Mouse (Mus musculus): ENCODE data around the gene Epb41l1.
"Not testable (repeated sequence)": the region's sequence is repeated elsewhere in the genome, so short reads cannot be mapped to it uniquely, and the experiment has no call there.

Epb41l1 gene

GRCm38 (mm10) chr2:156420694-156421380, at the start of gene Epb41l1:
Epb41l1 (plus strand) TSS chr2:156420909.
- DNase-seq (ENCODE audit: low spot score): no peak

- no peak for DNase-seq (ENCODE audit: low spot score)
These were observed 43.8 kb upstream of the Epb41l1 start for GRCm38 (mm10) chr2:156376956-156377355.

GRCm38 (mm10) chr2:156379929-156380328, 40.8 kb upstream of the Epb41l1 start:
- no peak for DNase-seq (ENCODE audit: low spot score)

- DNase-seq (ENCODE audit: low spot score): no peak
These were observed 39.4 kb upstream of the Epb41l1 start for GRCm38 (mm10) chr2:156381350-156381749.

- DNase-seq (ENCODE audit: low spot score): peak; percentile 21
These were observed 28.1 kb upstream of the Epb41l1 start for GRCm38 (mm10) chr2:156392461-156393154.

GRCm38 (mm10) chr2:156393155-156393828, 27.4 kb upstream of the Epb41l1 start:
- no peak for DNase-seq (ENCODE audit: low spot score)

GRCm38 (mm10) chr2:156394282-156394681, 26.4 kb upstream of the Epb41l1 start:
- DNase-seq (ENCODE audit: low spot score): no peak

GRCm38 (mm10) chr2:156396096-156396495, 24.6 kb upstream of the Epb41l1 start:
- DNase-seq (ENCODE audit: low spot score): no peak

- DNase-seq (ENCODE audit: low spot score): no peak
These were observed 22.7 kb upstream of the Epb41l1 start for GRCm38 (mm10) chr2:156397988-156398387.

GRCm38 (mm10) chr2:156399485-156399884, 21.2 kb upstream of the Epb41l1 start:
- no peak for DNase-seq (ENCODE audit: low spot score)

- no peak for DNase-seq (ENCODE audit: low spot score)
These were observed 19.4 kb upstream of the Epb41l1 start for GRCm38 (mm10) chr2:156401331-156401730.

- no peak for DNase-seq (ENCODE audit: low spot score)
These were observed 18.7 kb upstream of the Epb41l1 start for GRCm38 (mm10) chr2:156402036-156402435.

GRCm38 (mm10) chr2:156406987-156407386, 13.7 kb upstream of the Epb41l1 start:
- no peak for DNase-seq (ENCODE audit: low spot score)

GRCm38 (mm10) chr2:156408168-156408567, 12.5 kb upstream of the Epb41l1 start:
- DNase-seq (ENCODE audit: low spot score): no peak

GRCm38 (mm10) chr2:156411348-156411747, 9.4 kb upstream of the Epb41l1 start:
- DNase-seq (ENCODE audit: low spot score): not testable (repeated sequence)

GRCm38 (mm10) chr2:156414996-156415395, 5.7 kb upstream of the Epb41l1 start:
- DNase-seq (ENCODE audit: low spot score): no peak

GRCm38 (mm10) chr2:156415674-156416073, 5.0 kb upstream of the Epb41l1 start:
- no peak for DNase-seq (ENCODE audit: low spot score)

- no peak for DNase-seq (ENCODE audit: low spot score)
These were observed 3.5 kb upstream of the Epb41l1 start for GRCm38 (mm10) chr2:156417194-156417593.

- no peak for DNase-seq (ENCODE audit: low spot score)
These were observed 2.2 kb upstream of the Epb41l1 start for GRCm38 (mm10) chr2:156418467-156418866.

GRCm38 (mm10) chr2:156420327-156420693, 399 bp upstream of the Epb41l1 start:
- DNase-seq (ENCODE audit: low spot score): no peak

GRCm38 (mm10) chr2:156421381-156422110, 837 bp downstream of the Epb41l1 start:
- no peak for DNase-seq (ENCODE audit: low spot score)

GRCm38 (mm10) chr2:156422631-156423030, 1.9 kb downstream of the Epb41l1 start:
- no peak for DNase-seq (ENCODE audit: low spot score)

Data from urinary bladder, postnatal 10 days (tissue).